Mouse (Mus musculus) midbrain, postnatal 0 days (tissue): ENCODE measurements around the gene Abcb8. TPM values are rescaled to one million over a fixed set of nuclear protein-coding genes. Genes with fewer than 3 reads are reported as not detected.

Experiments
- ATAC-seq: fragments of 200-750 bp; cut with Nextera tagmentation; 2 replicates; pipeline ENCODE4 v1.8.0; 2017; ENCODE audit warnings: moderate number of reproducible peaks, mild to moderate bottlenecking, moderate TSS enrichment, moderate library complexity; ENCODE audit not compliant: low FRiP score
- DNase-seq: peaks from one replicate; pipeline ENCODE4 v3.0.0-alpha.2; 2015; ENCODE audit warnings: low spot score
- H3K27ac ChIP-seq: fragments of 300-500 bp; sonication (generic); 2 replicates; pipeline ENCODE4 v1.5.1; 2014; ENCODE audit warnings: low read depth, mild to moderate bottlenecking, low read length, mixed read lengths
- H3K27me3 ChIP-seq: fragments of 300-500 bp; sonication (generic); 2 replicates; pipeline ENCODE4 v1.6.1; 2014; ENCODE audit warnings: low read length, control low read depth, mixed read lengths; ENCODE audit not compliant: insufficient read depth
- H3K36me3 ChIP-seq: fragments of 300-500 bp; sonication (generic); 2 replicates; pipeline ENCODE4 v1.6.1; 2014; ENCODE audit warnings: low read length, control low read depth, mixed read lengths; ENCODE audit not compliant: insufficient read depth
- H3K4me1 ChIP-seq: fragments of 300-500 bp; sonication (generic); 2 replicates; pipeline ENCODE4 v1.6.1; 2014; ENCODE audit warnings: mild to moderate bottlenecking, control low read depth, antibody characterized with exemption, low read length, mixed read lengths; ENCODE audit not compliant: insufficient read depth
- H3K4me2 ChIP-seq: fragments of 300-500 bp; sonication (generic); 2 replicates; pipeline ENCODE4 v1.6.1; 2014; ENCODE audit warnings: low read depth, mild to moderate bottlenecking, low read length, mixed read lengths; ENCODE audit not compliant: poor library complexity, severe bottlenecking
- H3K4me3 ChIP-seq: fragments of 300-500 bp; sonication (generic); 2 replicates; pipeline ENCODE4 v1.5.1; 2014; ENCODE audit warnings: low read depth, mild to moderate bottlenecking, low read length, moderate library complexity
- H3K9ac ChIP-seq: fragments of 300-500 bp; sonication (generic); replicated peaks from 2 replicates; pipeline ENCODE4 v1.6.1; 2014; ENCODE audit warnings: mild to moderate bottlenecking, low read length, moderate library complexity, mixed read lengths; ENCODE audit not compliant: poor library complexity, severe bottlenecking
- H3K9me3 ChIP-seq: fragments of 300-500 bp; sonication (generic); 2 replicates; pipeline ENCODE4 v1.6.1; 2016; ENCODE audit warnings: low read length, control low read depth
- CTCF ChIP-seq: IDR thresholded peaks from 2 replicates; pipeline ENCODE4 v1.5.1; 2016; ENCODE audit warnings: antibody characterized with exemption, mild to moderate bottlenecking
- WGBS: fragments of 180-500 bp; shearing (Covaris S2); extraction: QIAGEN DNeasy Blood & Tissue Kit; methylation state at CpG from one replicate; pipeline ENCODE4 v1.1.7; 2014; 5-methylcytosine and 5-hydroxymethylcytosine counted together
- polyA plus RNA-seq: library from polyadenylated mRNA; unstranded; fragments of >200 nt; fragmentation: Nextera tagmentation; extraction: Ambion mirVana; gene quantifications from 2 replicates; pipeline ENCODE4 v1.2.1, GENCODE M21; 2015
- total RNA-seq: library from RNA; depleted of rRNA; stranded (reverse); fragments of >200 nt; gene quantifications from 2 replicates; pipeline ENCODE4 v1.2.3, GENCODE M21; 2014

Abcb8 gene
- total and polyA plus RNA-seq, 2 experiments from 2014 or later: 42.4 to 71.7 TPM

DNA sequence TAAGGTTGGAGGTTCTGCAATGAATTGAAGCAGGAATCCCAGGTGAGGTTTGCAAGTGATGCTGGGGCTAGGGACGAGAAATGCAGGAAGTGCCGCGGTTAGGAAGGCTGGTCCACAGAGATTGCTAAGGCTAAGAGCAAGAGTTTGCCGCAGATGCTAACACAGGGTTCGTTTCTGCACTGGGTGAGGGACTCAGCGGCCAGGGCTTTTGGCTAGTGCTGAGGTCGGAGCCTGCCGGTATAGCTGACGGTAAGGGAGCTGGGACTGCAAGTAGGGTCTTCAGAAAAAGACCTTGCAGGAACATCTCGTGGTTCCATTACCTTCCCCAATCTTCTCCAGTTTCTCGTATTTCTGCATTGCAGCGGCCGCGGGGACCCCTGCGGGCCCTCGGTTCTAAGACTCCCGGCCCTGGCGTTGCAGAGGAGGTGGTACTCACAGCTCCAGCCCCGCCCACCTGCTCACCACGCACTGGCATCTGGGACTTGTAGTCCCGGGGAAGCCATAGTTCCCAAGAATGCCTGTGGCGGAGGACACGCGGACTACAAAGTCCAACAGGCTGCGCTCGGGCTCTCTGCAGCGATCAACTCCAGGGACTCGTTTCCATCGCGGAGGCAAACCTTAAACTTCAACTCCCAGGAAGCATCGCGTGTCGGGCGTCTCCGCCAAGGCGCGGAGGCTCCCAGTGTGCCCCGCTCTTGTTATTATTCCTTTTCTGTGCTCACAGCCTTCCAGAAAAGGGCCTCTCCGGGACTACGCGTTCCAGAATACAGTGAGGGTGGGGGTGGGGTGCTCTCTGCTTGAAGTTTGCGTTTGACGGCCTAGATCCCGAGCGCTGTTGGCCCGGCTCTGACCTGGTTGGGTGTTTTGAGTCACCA lies 29.9 kb downstream of the Abcb8 start, which contains the start of the genes Cdk5 and Slc4a2:
Gene Cdk5 (minus strand): TSS at position 402 of the 875 bp plus-strand sequence.
Gene Slc4a2 (plus strand): TSS at position 709 of the 875 bp plus-strand sequence.
- TF ChIP-seq CTCF: peak; percentile 14; the same call in 1 of the 2 replicates
- Histone ChIP-seq H3K9ac (peak within 1 kb of the TSS; percentile 81), H3K27ac (peak within 1 kb of the TSS; percentile 92), H3K27me3 (no peaks in the 10 kb centered on the region), H3K36me3 (peaks cover 25% of the 10 kb centered on the region), H3K4me1 (peaks cover 16% of the 10 kb centered on the region; the same call in 1 of the 2 replicates), H3K9me3 (no peaks in the 10 kb centered on the region), H3K4me2 (peak within 1 kb of the TSS; percentile 94), H3K4me3 (peak within 1 kb of the TSS; percentile 59)
- DNase-seq (peak; percentile 100), ATAC-seq (peak; percentile 94)
- WGBS: 1% methylated on average over 46 of the region's 46 CpGs

DNA sequence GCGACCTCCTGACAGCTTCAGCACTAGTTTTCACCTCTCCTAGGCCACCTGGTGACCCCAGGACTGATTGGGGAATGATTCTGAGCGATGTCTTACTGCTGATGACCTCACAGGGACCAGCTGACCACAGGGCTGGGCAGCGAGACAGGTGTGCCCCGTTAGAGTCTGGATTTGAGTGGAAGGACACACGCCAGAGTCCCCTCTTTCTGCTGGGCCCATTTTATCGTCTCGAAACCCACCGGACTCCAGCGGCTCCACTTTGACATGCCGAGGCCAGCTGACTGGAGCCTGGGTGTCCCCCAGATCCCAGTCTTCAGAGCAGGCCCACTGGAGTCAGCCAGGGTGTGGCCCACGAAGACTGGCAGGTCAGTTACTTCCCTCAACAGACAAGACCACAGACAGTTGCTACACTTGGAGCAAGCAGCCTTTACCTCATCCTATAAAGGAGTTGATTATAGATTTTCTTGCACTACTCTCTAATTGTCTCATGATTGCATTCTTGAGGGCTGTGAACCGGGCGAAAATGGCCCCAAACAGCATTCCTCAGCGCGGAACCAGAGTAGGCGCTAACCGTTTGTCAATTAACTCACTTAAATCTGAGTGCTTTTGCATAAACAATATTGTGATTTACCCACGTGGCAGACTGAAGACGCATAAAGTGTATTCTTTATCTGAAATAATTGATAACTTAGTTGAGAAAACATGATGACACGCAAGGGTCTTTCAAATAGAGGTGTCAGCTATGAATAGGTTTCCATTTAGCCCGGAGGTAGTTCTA lies 30.7 kb downstream of the Abcb8 start:
- no peak for DNase-seq
- Histone ChIP-seq H3K27me3 (no peaks in the 10 kb centered on the region), H3K9me3 (no peaks in the 10 kb centered on the region), H3K4me2 (peak overlapping the region; percentile 94), H3K9ac (peak overlapping the region; percentile 71), H3K27ac (peak overlapping the region; percentile 92), H3K36me3 (peaks cover 23% of the 10 kb centered on the region), H3K4me3 (peak overlapping the region; percentile 59), H3K4me1 (peaks cover 16% of the 10 kb centered on the region; the same call in 1 of the 2 replicates)
- WGBS: 12% methylated on average over 21 of the region's 21 CpGs
- ATAC-seq: no peak
- no peak for TF ChIP-seq CTCF

DNA sequence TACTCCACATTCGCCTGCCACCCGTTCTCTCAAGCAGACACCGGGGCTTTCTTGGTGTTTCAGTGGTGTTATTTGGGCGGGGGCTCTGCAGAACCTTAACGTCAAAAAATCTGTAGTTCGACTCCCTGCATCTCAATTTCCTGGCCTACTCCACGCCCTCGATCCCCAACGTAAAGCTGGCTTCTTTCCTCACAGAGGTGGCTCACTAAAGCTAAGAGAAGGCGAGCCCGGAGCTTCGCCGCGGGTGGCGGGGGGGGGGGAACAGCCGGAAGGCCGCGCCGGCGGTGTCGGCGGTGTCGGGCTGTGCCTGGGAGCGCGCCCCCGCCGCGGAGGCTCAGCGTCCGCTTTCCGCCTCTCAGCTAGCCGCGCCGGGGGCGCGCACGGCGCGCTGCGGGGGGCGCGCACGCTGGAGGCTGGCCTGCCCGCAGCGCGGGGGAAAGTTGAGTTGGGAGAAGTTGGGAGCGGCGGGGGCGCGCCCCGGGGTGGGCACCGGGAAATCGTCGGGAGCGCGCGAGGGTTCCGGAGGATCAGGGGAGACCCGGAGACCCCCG lies 31.5 kb downstream of the Abcb8 start:
- peak overlapping the region; percentile 59 for H3K4me3 ChIP-seq
- no peak for TF ChIP-seq CTCF
- H3K9me3 ChIP-seq: no peaks in the 10 kb centered on the region
- H3K4me1 ChIP-seq: peaks cover 16% of the 10 kb centered on the region; the same call in 1 of the 2 replicates
- H3K36me3 ChIP-seq: peaks cover 18% of the 10 kb centered on the region
- H3K27ac ChIP-seq: peak overlapping the region; percentile 92
- DNase-seq (peak; percentile 87), ATAC-seq (no peak)
- H3K9ac ChIP-seq: peak overlapping the region; percentile 52
- WGBS: under 1% methylated on average over 53 of the region's 60 CpGs
- no peaks in the 10 kb centered on the region for H3K27me3 ChIP-seq
- peak overlapping the region; percentile 94 for H3K4me2 ChIP-seq

DNA sequence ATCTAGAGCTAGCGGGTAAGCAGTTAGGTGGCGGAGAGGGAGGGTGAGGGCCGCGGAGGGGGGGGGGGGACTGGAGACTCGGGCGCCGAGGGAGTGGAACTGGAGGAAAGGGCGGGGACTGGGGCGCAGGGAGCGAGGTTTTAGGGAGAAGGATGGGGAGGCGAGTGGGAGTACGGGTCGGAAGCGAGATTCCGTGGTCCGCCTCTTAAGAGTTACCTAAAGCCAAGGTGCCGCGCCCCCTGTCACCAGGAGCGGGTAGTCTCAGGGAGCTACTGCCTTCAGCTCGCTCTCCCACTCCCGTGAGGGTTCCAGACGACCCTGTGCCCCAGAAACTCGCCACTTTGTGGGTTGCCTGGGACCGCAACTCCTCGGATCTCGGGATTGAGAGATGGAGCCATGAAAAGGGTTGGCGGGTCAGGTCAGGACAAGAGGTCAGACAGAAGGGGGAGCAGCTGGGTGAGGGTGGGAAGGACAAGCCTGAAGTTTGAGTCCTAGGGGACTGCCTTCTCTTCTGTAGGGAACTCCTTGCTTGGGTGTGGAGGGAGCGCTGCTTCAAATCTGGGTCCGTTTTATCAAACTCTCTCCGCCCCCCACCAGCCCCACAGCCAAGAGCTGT lies 32.1 kb downstream of the Abcb8 start:
- TF ChIP-seq CTCF: peak; percentile 39; the same call in 1 of the 2 replicates
- ATAC-seq (no peak), DNase-seq (peak; percentile 44)
- H3K27ac ChIP-seq: peak overlapping the region; percentile 32; the same call in 1 of the 2 replicates
- no peaks in the 10 kb centered on the region for H3K9me3 ChIP-seq
- H3K9ac ChIP-seq: peak overlapping the region; percentile 52
- no peaks in the 10 kb centered on the region for H3K27me3 ChIP-seq
- WGBS: under 1% methylated on average over 24 of the region's 30 CpGs
- H3K4me2 ChIP-seq: peak overlapping the region; percentile 94
- H3K4me3 ChIP-seq: peak overlapping the region; percentile 59
- peaks cover 17% of the 10 kb centered on the region for H3K36me3 ChIP-seq
- H3K4me1 ChIP-seq: peaks cover 16% of the 10 kb centered on the region; the same call in 1 of the 2 replicates

DNA sequence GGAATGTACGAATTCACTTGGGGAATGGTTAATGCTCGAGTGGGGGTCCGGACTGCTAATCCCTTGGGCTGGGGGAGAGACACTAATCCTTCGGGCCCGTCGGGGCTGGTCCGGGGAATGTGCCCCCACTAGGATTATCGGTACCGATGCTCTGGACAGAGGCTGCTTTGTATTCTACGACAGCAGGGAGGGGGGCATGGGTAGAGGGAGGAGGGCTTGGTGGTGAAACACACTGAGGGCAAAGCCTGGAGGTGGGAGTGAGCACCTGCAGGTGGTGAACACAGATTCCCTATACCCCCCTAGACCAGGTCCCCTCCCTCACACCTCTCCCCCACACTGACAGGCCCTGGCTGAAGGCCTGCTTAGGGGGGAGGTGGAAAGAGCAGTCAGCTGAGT lies 32.6 kb downstream of the Abcb8 start:
- no peak overlapping the region for H3K27ac ChIP-seq
- peaks cover 17% of the 10 kb centered on the region for H3K36me3 ChIP-seq
- ATAC-seq (no peak), DNase-seq (no peak)
- WGBS: 3% methylated on average over 10 of the region's 10 CpGs
- peak overlapping the region; percentile 94 for H3K4me2 ChIP-seq
- peak overlapping the region; percentile 52; the same call in 1 of the 2 replicates for H3K9ac ChIP-seq
- H3K4me3 ChIP-seq: peak overlapping the region; percentile 59
- H3K27me3 ChIP-seq: no peaks in the 10 kb centered on the region
- H3K9me3 ChIP-seq: no peaks in the 10 kb centered on the region
- no peak for TF ChIP-seq CTCF
- peaks cover 16% of the 10 kb centered on the region; the same call in 1 of the 2 replicates for H3K4me1 ChIP-seq
